Mouse (Mus musculus) kidney, adult 2 months (tissue): ENCODE results near the gene Vegfd. TPM values are rescaled to one million over a fixed set of nuclear protein-coding genes. Genes with fewer than 3 reads are reported as not detected.
A peak's percentile ranks its signal among the peaks of the same experiment; 100 is the strongest.

Experiments used
- DNase-seq: peaks from one replicate; pipeline ENCODE4 v3.0.0; 2021
- H3K27ac ChIP-seq: fragments of 200-500 bp; 2 replicates; pipeline ENCODE4 v1.5.1; 2012; ENCODE audit warnings: low read depth, low read length, control low read depth, inconsistent platforms; ENCODE audit not compliant: insufficient read depth
- H3K27me3 ChIP-seq: fragments of 200-500 bp; replicated peaks from 2 replicates; pipeline ENCODE4 v1.6.1; 2012; ENCODE audit warnings: mild to moderate bottlenecking, moderate library complexity, low read length, inconsistent platforms; ENCODE audit not compliant: control insufficient read depth, insufficient read depth
- H3K36me3 ChIP-seq: fragments of 200-500 bp; 2 replicates; pipeline ENCODE4 v1.6.1; 2012; ENCODE audit warnings: mild to moderate bottlenecking, moderate library complexity, low read length, inconsistent platforms; ENCODE audit not compliant: control insufficient read depth, insufficient read depth
- H3K4me1 ChIP-seq: fragments of 200-500 bp; 2 replicates; pipeline ENCODE4 v1.6.1; 2011; ENCODE audit warnings: low read length; ENCODE audit not compliant: control insufficient read depth, insufficient read depth
- H3K4me3 ChIP-seq: fragments of 200-500 bp; 2 replicates; pipeline ENCODE4 v1.5.1; 2011; ENCODE audit warnings: mild to moderate bottlenecking, low read depth, low read length, control low read depth; ENCODE audit not compliant: insufficient read depth
- CTCF ChIP-seq: fragments of 200-500 bp; conservative IDR thresholded peaks from 2 replicates; pipeline ENCODE4 v1.5.1; 2011; ENCODE audit warnings: low read depth, mild to moderate bottlenecking, control low read depth, low read length, moderate library complexity, mixed read lengths; ENCODE audit not compliant: insufficient read depth, insufficient read length
- POLR2A ChIP-seq: fragments of 200-500 bp; IDR thresholded peaks from one replicate; pipeline ENCODE4 v1.6.1; 2011; ENCODE audit warnings: low read depth, low read length, control low read depth
- WGBS: fragments of 180-500 bp; shearing (Covaris S2); methylation state at CpG from one replicate; pipeline ENCODE4 v1.1.7; 2018; 5-methylcytosine and 5-hydroxymethylcytosine counted together
- polyA plus RNA-seq: library from polyadenylated mRNA; depleted of rRNA; stranded (reverse); fragments of >200 nt; gene quantifications from 2 replicates; pipeline ENCODE4 v1.2.3, GENCODE M21; 2012; rRNA removed

The Vegfd gene
- polyA plus RNA-seq, 1 experiment = 6.0 TPM

- Histone ChIP-seq H3K36me3 (no peaks in the 10 kb centered on the region), H3K27ac (no peak overlapping the region), H3K4me1 (no peaks in the 10 kb centered on the region; the same call in 1 of the 2 replicates), H3K27me3 (no peaks in the 10 kb centered on the region), H3K4me3 (no peak overlapping the region)
- 73% methylated on average over 10 of the region's 10 CpGs for WGBS
- no peak for DNase-seq
- TF ChIP-seq POLR2A (no peak), CTCF (0 out of 2 replicates have a peak, but pooled peaks have one; percentile 7)
These were observed 73.0 kb downstream of the Vegfd start for GRCm38 (mm10) chrX:164446106-164446551.

- WGBS = 91% methylated on average over 9 of the region's 9 CpGs
These were observed 73.9 kb downstream of the Vegfd start for GRCm38 (mm10) chrX:164446835-164447681.

GRCm38 (mm10) chrX:164447682-164448071 is 74.5 kb downstream of the Vegfd start:
- Histone ChIP-seq H3K27ac (no peak overlapping the region), H3K36me3 (no peaks in the 10 kb centered on the region), H3K4me3 (no peak overlapping the region), H3K4me1 (no peaks in the 10 kb centered on the region), H3K27me3 (no peaks in the 10 kb centered on the region)
- 100% methylated on average over 2 of the region's 2 CpGs for WGBS
- TF ChIP-seq POLR2A = no peak
- no peak for TF ChIP-seq CTCF
- DNase-seq = no peak

More at GRCm38 (mm10) chrX:164446835-164447681, 73.9 kb downstream of the Vegfd start:
- Histone ChIP-seq H3K27ac (no peak overlapping the region), H3K4me3 (no peak overlapping the region), H3K36me3 (no peaks in the 10 kb centered on the region), H3K27me3 (no peaks in the 10 kb centered on the region), H3K4me1 (no peaks in the 10 kb centered on the region; the same call in 1 of the 2 replicates)
- TF ChIP-seq POLR2A = no peak
- no peak for TF ChIP-seq CTCF
- no peak for DNase-seq

GRCm38 (mm10) chrX:164449201-164449600 is 76.0 kb downstream of the Vegfd start:
- no peak overlapping the region for H3K27ac ChIP-seq
- no peaks in the 10 kb centered on the region for H3K27me3 ChIP-seq
- DNase-seq = peak; percentile 66
- no peaks in the 10 kb centered on the region for H3K36me3 ChIP-seq
- H3K4me3 ChIP-seq = no peak overlapping the region
- 14% methylated on average over 3 of the region's 3 CpGs for WGBS
- H3K4me1 ChIP-seq = no peaks in the 10 kb centered on the region
- TF ChIP-seq CTCF = peak; percentile 24; the same call in 1 of the 2 replicates
- no peak for TF ChIP-seq POLR2A

Other genes starting within 250 kb of the Vegfd start
- 8.4 and 11.0 TPM in 2 replicates for gene Ace2, start 234.0 kb upstream of the Vegfd start, polyA plus RNA-seq
- 0.34 and 0.50 TPM in 2 replicates for gene Bmx, start 115.2 kb upstream of the Vegfd start, polyA plus RNA-seq
- 1.1 and 1.7 TPM in 2 replicates for gene Pir, start 104.0 kb upstream of the Vegfd start, polyA plus RNA-seq
- gene Piga, start 46.4 kb downstream of the Vegfd start, polyA plus RNA-seq = 3.2 and 3.8 TPM in 2 replicates
- 0.87 and 1.9 TPM in 2 replicates for gene Asb11, start 63.6 kb downstream of the Vegfd start, polyA plus RNA-seq
- 54.9 and 57.8 TPM in 2 replicates for gene Asb9, start 132.9 kb downstream of the Vegfd start, polyA plus RNA-seq